Mouse (Mus musculus) myocyte (in vitro differentiated cells): ENCODE measurements around the gene Dgat2. TPM values are rescaled to one million over a fixed set of nuclear protein-coding genes. Genes with fewer than 3 reads are reported as not detected.

Experiments
- H3K27me3 ChIP-seq: one replicate; pipeline ENCODE4 v1.6.1; 2011; ENCODE audit not compliant: control insufficient read depth, insufficient read depth, insufficient read length
- H3K36me3 ChIP-seq: one replicate; pipeline ENCODE4 v1.6.1; 2011; ENCODE audit not compliant: control insufficient read depth, insufficient read depth
- H3K4me2 ChIP-seq: one replicate; pipeline ENCODE4 v1.6.1; 2011; ENCODE audit warnings: low read depth, control low read depth
- H3K4me3 ChIP-seq: one replicate; pipeline ENCODE4 v1.5.1; 2011; ENCODE audit warnings: mild to moderate bottlenecking, control low read depth, moderate library complexity
- H3K79me2 ChIP-seq: one replicate; pipeline ENCODE4 v1.6.1; 2011; ENCODE audit not compliant: control insufficient read depth, insufficient read depth
- H3ac ChIP-seq: one replicate; pipeline ENCODE4 v1.6.1; 2011; ENCODE audit not compliant: control insufficient read depth, insufficient read length
- CEBPB ChIP-seq: IDR thresholded peaks from 2 replicates; pipeline ENCODE4 v1.6.1; 2011; ENCODE audit warnings: mild to moderate bottlenecking, moderate library complexity; ENCODE audit not compliant: poor library complexity, insufficient read depth, severe bottlenecking
- E2F4 ChIP-seq: IDR thresholded peaks from one replicate; pipeline ENCODE4 v1.6.1; 2011; ENCODE audit warnings: mild to moderate bottlenecking, control low read depth, moderate library complexity; ENCODE audit not compliant: insufficient read depth
- MAX ChIP-seq: IDR thresholded peaks from one replicate; pipeline ENCODE4 v1.6.1; 2011; ENCODE audit warnings: low read depth, mild to moderate bottlenecking, control low read depth
- MYOD1 ChIP-seq, 3 experiments: IDR thresholded peaks; one replicate each; pipeline ENCODE4 v1.6.1; 2011; ENCODE audit warnings: control low read depth in 2 of 3, low read depth in 2 of 3, mild to moderate bottlenecking in 2 of 3, moderate library complexity in 1 of 3; ENCODE audit not compliant: insufficient read length in 2 of 3, control insufficient read depth in 1 of 3
- MYOG ChIP-seq, 3 experiments: IDR thresholded peaks; one replicate each; pipeline ENCODE4 v1.6.1; 2011; ENCODE audit warnings: control low read depth in 2 of 3, low read depth in 2 of 3, mild to moderate bottlenecking in 2 of 3; ENCODE audit not compliant: insufficient read length in 2 of 3, control insufficient read depth in 1 of 3, insufficient read depth in 1 of 3
- POLR2A ChIP-seq: IDR thresholded peaks from one replicate; pipeline ENCODE4 v1.6.1; 2011; ENCODE audit warnings: low read depth, mild to moderate bottlenecking, control low read depth, moderate library complexity; ENCODE audit not compliant: insufficient read length
- POLR2AphosphoS2 ChIP-seq: IDR thresholded peaks from one replicate; pipeline ENCODE4 v1.6.1; 2011; ENCODE audit warnings: low read depth, control low read depth; ENCODE audit not compliant: insufficient read length
- REST ChIP-seq: IDR thresholded peaks from one replicate; pipeline ENCODE4 v1.6.1; 2011; ENCODE audit warnings: mild to moderate bottlenecking, control low read depth, moderate library complexity; ENCODE audit not compliant: insufficient read depth, insufficient read length
- SRF ChIP-seq: IDR thresholded peaks from one replicate; pipeline ENCODE4 v1.6.1; 2011; ENCODE audit warnings: low read depth; ENCODE audit not compliant: control insufficient read depth, insufficient read length
- TCF12 ChIP-seq: IDR thresholded peaks from one replicate; pipeline ENCODE4 v1.6.1; 2011; ENCODE audit warnings: mild to moderate bottlenecking, control low read depth; ENCODE audit not compliant: poor library complexity, insufficient read depth, severe bottlenecking
- TCF3 ChIP-seq: IDR thresholded peaks from one replicate; pipeline ENCODE4 v1.6.1; 2011; ENCODE audit warnings: low read depth, control low read depth; ENCODE audit not compliant: insufficient read length
- USF1 ChIP-seq: IDR thresholded peaks from one replicate; pipeline ENCODE4 v1.6.1; 2011; ENCODE audit warnings: low read depth, mild to moderate bottlenecking, control low read depth, moderate library complexity
- polyA plus RNA-seq: library from polyadenylated mRNA; unstranded; fragments of >200 nt; fragmentation: generic; extraction: Trizol; gene quantifications from one replicate; pipeline ENCODE4 v1.2.1, GENCODE M21; 2012; ENCODE audit warnings: missing spikeins

Dgat2 gene
- polyA plus RNA-seq, 1 experiment = 6.9 TPM

GRCm38 (mm10) chr7:99226662-99227061 lies 44.1 kb upstream of the Dgat2 start:
- TF ChIP-seq MYOD1 (IDR thresholded peaks at IDR 0.05; ENCODE audit: control insufficient read depth in 1 of 3, insufficient read length in 2 of 3, low read depth in 2 of 3) (no peak), SRF (no peak), E2F4 (no peak), TCF3 (no peak), REST (no peak), USF1 (no peak), POLR2A (no peak), MYOG (IDR thresholded peaks at IDR 0.05; ENCODE audit: control insufficient read depth in 1 of 3, insufficient read depth in 1 of 3, insufficient read length in 2 of 3, low read depth in 2 of 3) (no peak), TCF12 (no peak)
- Histone ChIP-seq H3K27me3 (no peaks in the 10 kb centered on the region), H3K4me3 (no peak overlapping the region), H3K4me2 (no peak overlapping the region), H3K36me3 (no peaks in the 10 kb centered on the region), H3K79me2 (no peaks in the 10 kb centered on the region), H3ac (no peak overlapping the region)

- no peak for TF ChIP-seq MYOG (IDR thresholded peaks at IDR 0.05; ENCODE audit: control insufficient read depth in 1 of 3, insufficient read depth in 1 of 3, insufficient read length in 2 of 3, low read depth in 2 of 3)
- TF ChIP-seq TCF3 = no peak
- TF ChIP-seq USF1 = no peak
- TF ChIP-seq POLR2A = no peak
- TF ChIP-seq POLR2AphosphoS2 = no peak
- no peak for TF ChIP-seq CEBPB
- TF ChIP-seq TCF12 = no peak
- no peak for TF ChIP-seq E2F4
- no peak for TF ChIP-seq REST
- no peak for TF ChIP-seq MAX
- TF ChIP-seq MYOD1 (IDR thresholded peaks at IDR 0.05; ENCODE audit: control insufficient read depth in 1 of 3, insufficient read length in 2 of 3, low read depth in 2 of 3) = no peak
- no peak for TF ChIP-seq SRF
- Histone ChIP-seq H3K79me2 (no peaks in the 10 kb centered on the region), H3ac (no peak overlapping the region), H3K4me3 (no peak overlapping the region), H3K36me3 (no peaks in the 10 kb centered on the region), H3K4me2 (no peak overlapping the region), H3K27me3 (no peaks in the 10 kb centered on the region)
These were observed 42.9 kb upstream of the Dgat2 start for GRCm38 (mm10) chr7:99225421-99225820.

- Histone ChIP-seq H3K36me3 (no peaks in the 10 kb centered on the region), H3K4me2 (no peak overlapping the region), H3K27me3 (no peaks in the 10 kb centered on the region), H3K4me3 (no peak overlapping the region), H3ac (no peak overlapping the region), H3K79me2 (no peaks in the 10 kb centered on the region)
- TF ChIP-seq TCF12 (no peak), MYOD1 (IDR thresholded peaks at IDR 0.05; ENCODE audit: control insufficient read depth in 1 of 3, insufficient read length in 2 of 3, low read depth in 2 of 3) (no peak), MAX (no peak), POLR2AphosphoS2 (no peak)
These were observed 42.2 kb upstream of the Dgat2 start for GRCm38 (mm10) chr7:99224648-99225190.

- no peaks in the 10 kb centered on the region for H3K27me3 ChIP-seq
- H3K4me3 ChIP-seq = no peak overlapping the region
- no peak for TF ChIP-seq TCF12
- no peak for TF ChIP-seq USF1
- TF ChIP-seq MYOG (IDR thresholded peaks at IDR 0.05; ENCODE audit: control insufficient read depth in 1 of 3, insufficient read depth in 1 of 3, insufficient read length in 2 of 3, low read depth in 2 of 3) = no peak
- no peak for TF ChIP-seq MYOD1 (IDR thresholded peaks at IDR 0.05; ENCODE audit: control insufficient read depth in 1 of 3, insufficient read length in 2 of 3, low read depth in 2 of 3)
- no peak for TF ChIP-seq SRF
- no peak for TF ChIP-seq MAX
- TF ChIP-seq CEBPB = no peak
- no peak for TF ChIP-seq POLR2AphosphoS2
- TF ChIP-seq POLR2A = no peak
- no peak for TF ChIP-seq TCF3
- TF ChIP-seq REST = no peak
- no peak for TF ChIP-seq E2F4
- no peak overlapping the region for H3K4me2 ChIP-seq
- no peaks in the 10 kb centered on the region for H3K36me3 ChIP-seq
- H3ac ChIP-seq = no peak overlapping the region
- H3K79me2 ChIP-seq = no peaks in the 10 kb centered on the region
These were observed 41.7 kb upstream of the Dgat2 start for GRCm38 (mm10) chr7:99224225-99224624.

GRCm38 (mm10) chr7:99217338-99218074 lies 35.0 kb upstream of the Dgat2 start:
- H3ac ChIP-seq = no peak overlapping the region
- H3K27me3 ChIP-seq = no peaks in the 10 kb centered on the region
- no peaks in the 10 kb centered on the region for H3K79me2 ChIP-seq
- no peak overlapping the region for H3K4me3 ChIP-seq
- TF ChIP-seq TCF3 = no peak
- peak in 1 of 3 experiments; percentile 29 for TF ChIP-seq MYOD1 (IDR thresholded peaks at IDR 0.05; ENCODE audit: control insufficient read depth in 1 of 3, insufficient read length in 2 of 3, low read depth in 2 of 3)
- H3K36me3 ChIP-seq = no peaks in the 10 kb centered on the region
- H3K4me2 ChIP-seq = no peak overlapping the region
